Mouse (Mus musculus) limb, embryonic 12.5 days (tissue): Measurements from ENCODE around the gene Usp32. TPM values are rescaled to one million over a fixed set of nuclear protein-coding genes. Genes with fewer than 3 reads are reported as not detected.

Experiments used
- ATAC-seq: fragments of 200-750 bp; cut with Nextera tagmentation; 2 replicates; pipeline ENCODE4 v1.8.0; 2017; ENCODE audit warnings: low read depth, moderate TSS enrichment; ENCODE audit not compliant: insufficient number of reproducible peaks, insufficient read depth, low FRiP score, low TSS enrichment
- H3K27ac ChIP-seq: fragments of 300-500 bp; sonication (generic); 2 replicates; pipeline ENCODE4 v1.5.1; 2016; ENCODE audit warnings: mild to moderate bottlenecking, moderate library complexity
- H3K27me3 ChIP-seq: fragments of 300-500 bp; sonication (generic); 2 replicates; pipeline ENCODE4 v1.6.1; 2016; ENCODE audit warnings: mild to moderate bottlenecking, moderate library complexity
- H3K36me3 ChIP-seq: fragments of 300-500 bp; sonication (generic); 2 replicates; pipeline ENCODE4 v1.6.1; 2016; ENCODE audit warnings: mild to moderate bottlenecking, moderate library complexity
- H3K4me1 ChIP-seq: fragments of 300-500 bp; sonication (generic); replicated peaks from 2 replicates; pipeline ENCODE4 v1.6.1; 2016
- H3K4me2 ChIP-seq: fragments of 300-500 bp; sonication (generic); 2 replicates; pipeline ENCODE4 v1.6.1; 2016; ENCODE audit warnings: mild to moderate bottlenecking, moderate library complexity
- H3K4me3 ChIP-seq: fragments of 300-500 bp; sonication (generic); replicated peaks from 2 replicates; pipeline ENCODE4 v1.5.1; 2016; ENCODE audit warnings: mild to moderate bottlenecking
- H3K9ac ChIP-seq: fragments of 300-500 bp; sonication (generic); replicated peaks from 2 replicates; pipeline ENCODE4 v1.6.1; 2016; ENCODE audit warnings: mild to moderate bottlenecking, moderate library complexity
- H3K9me3 ChIP-seq: fragments of 300-500 bp; sonication (generic); 2 replicates; pipeline ENCODE4 v1.6.1; 2016; ENCODE audit warnings: mild to moderate bottlenecking, moderate library complexity
- WGBS: fragments of 180-500 bp; shearing (Covaris S2); methylation state at CpG from one replicate; pipeline ENCODE4 v1.1.7; 2016; 5-methylcytosine and 5-hydroxymethylcytosine counted together
- polyA plus RNA-seq: library from polyadenylated mRNA; unstranded; fragments of >200 nt; fragmentation: Nextera tagmentation; extraction: Ambion mirVana; gene quantifications from 2 replicates; pipeline ENCODE4 v1.2.1, GENCODE M21; 2016

Usp32 gene
- polyA plus RNA-seq, 1 experiment from 2014 or later, result 5.2 TPM

GRCm38 (mm10) chr11:85123267-85123992 is 16.5 kb downstream of the Usp32 start:
- Histone ChIP-seq H3K4me1 (no peaks in the 10 kb centered on the region), H3K9me3 (no peaks in the 10 kb centered on the region), H3K9ac (no peak overlapping the region), H3K4me2 (no peak overlapping the region), H3K4me3 (no peak overlapping the region), H3K27me3 (no peaks in the 10 kb centered on the region), H3K27ac (no peak overlapping the region), H3K36me3 (no peaks in the 10 kb centered on the region)
- ATAC-seq, result no peak
- 82% methylated on average over 3 of the region's 3 CpGs for WGBS

GRCm38 (mm10) chr11:85122073-85122472 is 17.9 kb downstream of the Usp32 start:
- ATAC-seq, result no peak

GRCm38 (mm10) chr11:85117160-85117559 is 22.8 kb downstream of the Usp32 start:
- Histone ChIP-seq H3K4me3 (no peak overlapping the region), H3K9ac (no peak overlapping the region), H3K27ac (no peak overlapping the region), H3K9me3 (no peaks in the 10 kb centered on the region), H3K36me3 (no peaks in the 10 kb centered on the region), H3K4me2 (no peak overlapping the region), H3K27me3 (no peaks in the 10 kb centered on the region), H3K4me1 (no peaks in the 10 kb centered on the region)
- no peak for ATAC-seq

More at GRCm38 (mm10) chr11:85122073-85122472, 17.9 kb downstream of the Usp32 start:
- H3K9me3 ChIP-seq, result no peaks in the 10 kb centered on the region
- no peak overlapping the region for H3K4me3 ChIP-seq
- no peaks in the 10 kb centered on the region for H3K27me3 ChIP-seq
- H3K4me1 ChIP-seq, result no peaks in the 10 kb centered on the region
- H3K4me2 ChIP-seq, result no peak overlapping the region
- H3K27ac ChIP-seq, result no peak overlapping the region
- H3K9ac ChIP-seq, result no peak overlapping the region
- 89% methylated on average over 1 of the region's 1 CpGs for WGBS
- H3K36me3 ChIP-seq, result no peaks in the 10 kb centered on the region

- H3K9ac ChIP-seq, result no peak overlapping the region
- H3K9me3 ChIP-seq, result no peaks in the 10 kb centered on the region
- H3K4me3 ChIP-seq, result no peak overlapping the region
- H3K36me3 ChIP-seq, result peaks cover 1% of the 10 kb centered on the region; the same call in 1 of the 2 replicates
- no peak overlapping the region for H3K27ac ChIP-seq
- no peaks in the 10 kb centered on the region for H3K4me1 ChIP-seq
- H3K4me2 ChIP-seq, result no peak overlapping the region
- H3K27me3 ChIP-seq, result no peaks in the 10 kb centered on the region
- 87% methylated on average over 3 of the region's 3 CpGs for WGBS
- ATAC-seq, result no peak
Measured at GRCm38 (mm10) chr11:85116084-85116844, 23.7 kb downstream of the Usp32 start.

GRCm38 (mm10) chr11:85109957-85110356 is 30.0 kb downstream of the Usp32 start:
- no peak overlapping the region for H3K4me2 ChIP-seq
- no peaks in the 10 kb centered on the region for H3K4me1 ChIP-seq
- H3K27ac ChIP-seq, result no peak overlapping the region
- ATAC-seq, result no peak
- H3K36me3 ChIP-seq, result peaks cover 6% of the 10 kb centered on the region
- H3K27me3 ChIP-seq, result no peaks in the 10 kb centered on the region
- H3K9ac ChIP-seq, result no peak overlapping the region
- no peak overlapping the region for H3K4me3 ChIP-seq
- no peaks in the 10 kb centered on the region for H3K9me3 ChIP-seq

GRCm38 (mm10) chr11:85107217-85107616 is 32.7 kb downstream of the Usp32 start:
- 97% methylated on average over 3 of the region's 3 CpGs for WGBS
- ATAC-seq, result no peak

GRCm38 (mm10) chr11:85105836-85106235 is 34.1 kb downstream of the Usp32 start:
- Histone ChIP-seq H3K27me3 (no peaks in the 10 kb centered on the region), H3K4me2 (no peak overlapping the region), H3K4me1 (no peaks in the 10 kb centered on the region), H3K27ac (no peak overlapping the region), H3K4me3 (no peak overlapping the region), H3K9ac (no peak overlapping the region), H3K9me3 (no peaks in the 10 kb centered on the region), H3K36me3 (peaks cover under 1% of the 10 kb centered on the region)
- no peak for ATAC-seq
- WGBS, result 85% methylated on average over 2 of the region's 2 CpGs

More at GRCm38 (mm10) chr11:85107217-85107616, 32.7 kb downstream of the Usp32 start:
- no peaks in the 10 kb centered on the region for H3K27me3 ChIP-seq
- H3K36me3 ChIP-seq, result peaks cover 6% of the 10 kb centered on the region
- no peak overlapping the region for H3K4me3 ChIP-seq
- no peaks in the 10 kb centered on the region for H3K4me1 ChIP-seq
- H3K9ac ChIP-seq, result no peak overlapping the region
- no peak overlapping the region for H3K4me2 ChIP-seq
- no peak overlapping the region for H3K27ac ChIP-seq
- H3K9me3 ChIP-seq, result no peaks in the 10 kb centered on the region

GRCm38 (mm10) chr11:85103763-85104162 is 36.2 kb downstream of the Usp32 start:
- no peak overlapping the region for H3K4me3 ChIP-seq
- no peak overlapping the region for H3K9ac ChIP-seq
- no peak for ATAC-seq
- no peaks in the 10 kb centered on the region for H3K27me3 ChIP-seq
- no peaks in the 10 kb centered on the region for H3K9me3 ChIP-seq
- H3K36me3 ChIP-seq, result no peaks in the 10 kb centered on the region
- WGBS, result 44% methylated on average over 2 of the region's 2 CpGs
- no peaks in the 10 kb centered on the region for H3K4me1 ChIP-seq
- H3K4me2 ChIP-seq, result no peak overlapping the region
- H3K27ac ChIP-seq, result no peak overlapping the region

GRCm38 (mm10) chr11:85095116-85095515 is 44.8 kb downstream of the Usp32 start:
- 46% methylated on average over 5 of the region's 5 CpGs for WGBS
- no peaks in the 10 kb centered on the region for H3K27me3 ChIP-seq
- ATAC-seq, result no peak

GRCm38 (mm10) chr11:85086253-85086652 is 53.7 kb downstream of the Usp32 start:
- ATAC-seq, result no peak

More at GRCm38 (mm10) chr11:85095116-85095515, 44.8 kb downstream of the Usp32 start:
- Histone ChIP-seq H3K4me1 (no peaks in the 10 kb centered on the region), H3K4me3 (no peak overlapping the region), H3K36me3 (peaks cover 4% of the 10 kb centered on the region; the same call in 1 of the 2 replicates), H3K27ac (no peak overlapping the region), H3K9ac (no peak overlapping the region), H3K9me3 (no peaks in the 10 kb centered on the region), H3K4me2 (no peak overlapping the region)

GRCm38 (mm10) chr11:85067871-85068270 is 72.1 kb downstream of the Usp32 start:
- H3K9me3 ChIP-seq, result peaks cover 4% of the 10 kb centered on the region; the same call in 1 of the 2 replicates
- no peak overlapping the region for H3K4me3 ChIP-seq
- no peak overlapping the region for H3K4me2 ChIP-seq
- ATAC-seq, result no peak
- H3K27me3 ChIP-seq, result no peaks in the 10 kb centered on the region
- H3K4me1 ChIP-seq, result no peaks in the 10 kb centered on the region
- no peak overlapping the region for H3K9ac ChIP-seq
- H3K27ac ChIP-seq, result no peak overlapping the region
- WGBS, result 97% methylated on average over 4 of the region's 4 CpGs
- peaks cover 15% of the 10 kb centered on the region for H3K36me3 ChIP-seq

More at GRCm38 (mm10) chr11:85086253-85086652, 53.7 kb downstream of the Usp32 start:
- Histone ChIP-seq H3K36me3 (peaks cover 3% of the 10 kb centered on the region; the same call in 1 of the 2 replicates), H3K9me3 (no peaks in the 10 kb centered on the region), H3K4me1 (no peaks in the 10 kb centered on the region), H3K9ac (no peak overlapping the region), H3K4me3 (no peak overlapping the region), H3K4me2 (no peak overlapping the region), H3K27me3 (no peaks in the 10 kb centered on the region), H3K27ac (no peak overlapping the region)
